Mouse (Mus musculus): Measurements from ENCODE around the gene Chgb.

DNA sequence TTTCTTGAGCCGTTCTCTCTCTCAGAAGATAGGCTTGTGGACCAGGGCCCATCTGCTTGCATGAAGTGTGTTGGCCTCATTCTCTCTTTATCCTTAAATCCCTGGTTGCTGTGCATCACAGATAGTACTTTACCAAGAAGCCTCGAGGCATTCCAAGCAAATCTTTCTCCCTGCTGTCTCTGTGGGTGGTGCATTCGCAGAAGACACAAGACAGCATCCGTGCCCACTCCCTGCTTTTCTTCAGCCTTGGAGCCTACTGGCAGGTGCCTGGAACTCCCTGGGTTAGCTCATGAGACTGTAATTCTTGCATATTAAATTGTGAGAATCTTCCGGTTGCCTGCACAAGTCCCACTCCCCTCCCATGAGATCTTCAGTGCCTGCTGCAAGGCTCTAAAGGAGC, 23.2 kb upstream of the Chgb start:
- TF ChIP-seq CTCF (IDR thresholded peaks at IDR 0.05; ENCODE audit: low read depth, low read length): no peak
- TF ChIP-seq POLR2A (IDR thresholded peaks at IDR 0.05; ENCODE audit: extremely low read depth, insufficient read depth, low read length): no peak
